Mouse (Mus musculus): ENCODE measurements at regions not wholly inside any gene's neighbourhood (a gene's known extent, or its start where the extent isn't known, plus 50 kb on each side); places are given as distances from the start of the nearest gene placed in this dataset.

DNA sequence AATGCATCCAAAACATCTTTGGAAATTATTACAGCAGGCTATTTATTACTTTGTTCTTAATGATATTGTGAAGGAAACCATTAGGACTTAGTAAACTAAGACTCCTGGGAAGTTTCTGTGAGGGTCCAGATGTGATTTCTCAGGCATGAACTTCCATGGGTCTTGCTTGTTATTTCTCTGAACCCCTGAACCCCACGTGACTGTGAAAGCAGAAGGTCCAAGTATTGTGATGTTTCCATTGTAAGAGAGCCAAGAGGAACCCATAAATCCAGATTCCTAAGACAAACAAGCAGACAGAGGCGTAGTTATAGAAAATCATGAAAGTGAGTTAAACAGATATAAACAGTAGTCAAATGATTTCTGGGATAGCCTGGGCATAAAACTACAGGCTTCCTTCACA is 157.1 kb upstream of the Fndc3a start:
- Histone ChIP-seq H3K9ac (replicated peaks; ENCODE audit: low read length) (no peak overlapping the region), H3K9me3 (replicated peaks; ENCODE audit: control insufficient read depth, low read length) (no peaks in the 10 kb centered on the region), H3K27ac (replicated peaks; ENCODE audit: low read depth, low read length) (no peak overlapping the region), H3K4me1 (ENCODE audit: control insufficient read depth, insufficient read depth, low read length) (no peaks in the 10 kb centered on the region), H3K4me2 (ENCODE audit: low read depth, low read length) (no peak overlapping the region), H3K36me3 (replicated peaks; ENCODE audit: control insufficient read depth, insufficient read depth, low read depth, low read length) (no peaks in the 10 kb centered on the region), H3K27me3 (ENCODE audit: control insufficient read depth, insufficient read depth, low read length) (no peaks in the 10 kb centered on the region), H3K4me3 (ENCODE audit: low read depth, low read length) (no peak overlapping the region)
- DNase-seq (ENCODE audit: low spot score) = no peak
- 79% methylated on average over 2 of the region's 2 CpGs for WGBS
- no peak for ATAC-seq (replicated peaks; ENCODE audit: insufficient number of reproducible peaks, low FRiP score, low TSS enrichment, low read depth)

DNA sequence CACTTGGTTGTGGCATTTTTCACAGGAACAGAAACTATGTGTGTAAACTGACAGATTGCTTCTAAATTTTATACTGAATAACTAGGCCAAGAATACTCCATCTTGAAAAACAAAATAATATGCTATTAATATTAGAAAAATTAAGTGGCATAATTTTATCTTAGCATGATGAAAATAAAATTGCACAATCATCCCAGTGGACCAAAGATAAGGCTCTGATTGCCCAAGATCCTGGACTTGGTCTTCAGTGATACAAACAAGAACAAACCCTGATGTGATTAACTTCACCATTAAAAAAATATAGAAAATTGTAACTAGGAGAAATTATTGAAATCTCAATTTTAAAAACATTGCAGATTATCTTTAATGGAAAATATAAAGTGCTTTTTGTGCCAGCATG is 155.7 kb upstream of the Fndc3a start:
- no peak overlapping the region for H3K9ac ChIP-seq (replicated peaks; ENCODE audit: low read length)
- ATAC-seq (replicated peaks; ENCODE audit: insufficient number of reproducible peaks, low FRiP score, low TSS enrichment, low read depth) (no peak), DNase-seq (ENCODE audit: low spot score) (no peak)
- H3K27ac ChIP-seq (replicated peaks; ENCODE audit: low read depth, low read length) = no peak overlapping the region
- no peaks in the 10 kb centered on the region for H3K4me1 ChIP-seq (ENCODE audit: control insufficient read depth, insufficient read depth, low read length)
- no peak overlapping the region for H3K4me3 ChIP-seq (ENCODE audit: low read depth, low read length)
- H3K4me2 ChIP-seq (ENCODE audit: low read depth, low read length) = no peak overlapping the region
- no peaks in the 10 kb centered on the region for H3K27me3 ChIP-seq (ENCODE audit: control insufficient read depth, insufficient read depth, low read length)
- H3K9me3 ChIP-seq (replicated peaks; ENCODE audit: control insufficient read depth, low read length) = no peaks in the 10 kb centered on the region
- no peaks in the 10 kb centered on the region for H3K36me3 ChIP-seq (replicated peaks; ENCODE audit: control insufficient read depth, insufficient read depth, low read depth, low read length)

DNA sequence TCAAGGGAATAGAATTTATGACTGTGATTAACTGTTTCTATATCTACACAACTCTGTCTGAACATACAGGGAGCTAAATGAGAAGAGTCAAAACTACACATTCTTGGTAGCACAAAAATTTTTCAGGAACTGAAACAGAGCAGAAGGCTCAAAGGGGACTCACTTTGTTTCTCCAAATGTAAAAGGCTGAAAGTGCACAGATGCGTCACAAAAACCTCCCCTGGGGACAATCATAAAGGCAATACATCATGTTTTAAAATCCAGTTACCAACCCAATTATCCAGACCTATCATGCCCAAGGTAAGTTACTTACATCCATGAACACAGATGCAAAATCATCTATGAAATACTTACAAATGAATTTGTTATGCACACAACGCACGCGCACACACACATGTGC is 155.0 kb upstream of the Fndc3a start:
- 91% methylated on average over 4 of the region's 4 CpGs for WGBS
- Histone ChIP-seq H3K9ac (replicated peaks; ENCODE audit: low read length) (no peak overlapping the region), H3K4me2 (ENCODE audit: low read depth, low read length) (no peak overlapping the region), H3K36me3 (replicated peaks; ENCODE audit: control insufficient read depth, insufficient read depth, low read depth, low read length) (no peaks in the 10 kb centered on the region), H3K27me3 (ENCODE audit: control insufficient read depth, insufficient read depth, low read length) (no peaks in the 10 kb centered on the region), H3K4me1 (ENCODE audit: control insufficient read depth, insufficient read depth, low read length) (no peaks in the 10 kb centered on the region), H3K9me3 (replicated peaks; ENCODE audit: control insufficient read depth, low read length) (no peaks in the 10 kb centered on the region), H3K4me3 (ENCODE audit: low read depth, low read length) (no peak overlapping the region), H3K27ac (replicated peaks; ENCODE audit: low read depth, low read length) (no peak overlapping the region)
- DNase-seq (ENCODE audit: low spot score) (no peak), ATAC-seq (replicated peaks; ENCODE audit: insufficient number of reproducible peaks, low FRiP score, low TSS enrichment, low read depth) (no peak)

DNA sequence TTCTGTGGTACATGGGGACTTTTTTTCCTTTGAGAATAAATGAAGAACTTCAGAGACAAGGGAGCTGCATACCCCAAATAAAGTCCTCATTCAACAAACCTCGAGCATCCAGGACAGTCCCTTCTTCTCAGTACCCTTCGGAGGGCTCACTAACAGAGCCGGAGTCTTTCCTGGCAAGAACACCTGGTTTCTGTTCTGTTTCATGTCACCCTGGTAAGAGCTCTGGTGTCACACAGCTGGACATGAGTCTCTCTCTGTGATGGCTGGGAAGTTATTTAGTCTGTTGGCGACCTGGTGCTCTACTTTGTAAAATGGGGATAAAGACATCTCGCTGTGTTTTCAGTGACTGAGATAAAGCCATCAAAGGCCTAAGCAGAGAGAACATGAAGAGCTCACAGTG is 154.3 kb upstream of the Fndc3a start:
- Histone ChIP-seq H3K9me3 (replicated peaks; ENCODE audit: control insufficient read depth, low read length) (no peaks in the 10 kb centered on the region), H3K4me2 (ENCODE audit: low read depth, low read length) (no peak overlapping the region), H3K27me3 (ENCODE audit: control insufficient read depth, insufficient read depth, low read length) (no peaks in the 10 kb centered on the region), H3K9ac (replicated peaks; ENCODE audit: low read length) (no peak overlapping the region), H3K4me1 (ENCODE audit: control insufficient read depth, insufficient read depth, low read length) (no peaks in the 10 kb centered on the region), H3K4me3 (ENCODE audit: low read depth, low read length) (no peak overlapping the region), H3K27ac (replicated peaks; ENCODE audit: low read depth, low read length) (no peak overlapping the region), H3K36me3 (replicated peaks; ENCODE audit: control insufficient read depth, insufficient read depth, low read depth, low read length) (no peaks in the 10 kb centered on the region)
- DNase-seq (ENCODE audit: low spot score) = no peak
- 70% methylated on average over 5 of the region's 5 CpGs for WGBS
- ATAC-seq (replicated peaks; ENCODE audit: insufficient number of reproducible peaks, low FRiP score, low TSS enrichment, low read depth) = no peak

DNA sequence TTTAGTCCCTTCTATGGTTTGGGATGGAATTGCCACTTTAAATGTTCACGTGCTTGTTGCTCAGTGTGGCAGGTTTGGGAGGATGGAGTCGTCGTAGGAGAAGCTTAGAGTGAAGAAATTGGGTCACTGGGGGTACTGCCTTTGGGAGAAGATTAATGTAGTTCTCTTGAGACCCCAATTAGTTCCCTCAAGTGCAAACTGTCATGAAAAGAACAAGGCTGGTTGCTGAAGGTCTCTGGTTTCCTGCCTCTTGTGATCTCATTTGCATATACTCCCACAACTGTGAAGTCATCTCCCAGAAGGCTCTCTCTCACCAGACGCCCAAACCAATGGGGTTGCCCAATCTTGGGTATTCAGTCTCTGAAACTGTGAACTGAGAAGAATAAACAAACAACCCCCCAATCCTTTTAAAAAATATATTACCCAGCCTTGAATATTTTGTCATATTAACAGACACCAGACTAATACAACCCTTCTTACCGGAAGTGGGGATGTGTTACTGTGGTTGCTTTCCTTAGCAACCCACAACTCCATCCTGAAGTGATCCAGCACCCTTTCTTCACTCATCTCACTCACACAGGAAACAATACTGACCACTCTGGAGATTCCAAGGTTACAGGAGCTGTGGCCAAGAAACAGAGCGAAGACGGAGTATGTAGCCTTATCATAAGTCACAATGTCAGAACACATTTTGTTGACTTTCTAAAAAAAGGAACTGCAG is 153.2 kb upstream of the Fndc3a start:
- Histone ChIP-seq H3K4me1 (ENCODE audit: control insufficient read depth, insufficient read depth, low read length) (no peaks in the 10 kb centered on the region), H3K27me3 (ENCODE audit: control insufficient read depth, insufficient read depth, low read length) (no peaks in the 10 kb centered on the region), H3K9ac (replicated peaks; ENCODE audit: low read length) (no peak overlapping the region), H3K4me3 (ENCODE audit: low read depth, low read length) (no peak overlapping the region), H3K36me3 (replicated peaks; ENCODE audit: control insufficient read depth, insufficient read depth, low read depth, low read length) (no peaks in the 10 kb centered on the region), H3K4me2 (ENCODE audit: low read depth, low read length) (no peak overlapping the region), H3K27ac (replicated peaks; ENCODE audit: low read depth, low read length) (no peak overlapping the region), H3K9me3 (replicated peaks; ENCODE audit: control insufficient read depth, low read length) (no peaks in the 10 kb centered on the region)
- ATAC-seq (replicated peaks; ENCODE audit: insufficient number of reproducible peaks, low FRiP score, low TSS enrichment, low read depth) = no peak
- 75% methylated on average over 7 of the region's 7 CpGs for WGBS
- no peak for DNase-seq (ENCODE audit: low spot score)

DNA sequence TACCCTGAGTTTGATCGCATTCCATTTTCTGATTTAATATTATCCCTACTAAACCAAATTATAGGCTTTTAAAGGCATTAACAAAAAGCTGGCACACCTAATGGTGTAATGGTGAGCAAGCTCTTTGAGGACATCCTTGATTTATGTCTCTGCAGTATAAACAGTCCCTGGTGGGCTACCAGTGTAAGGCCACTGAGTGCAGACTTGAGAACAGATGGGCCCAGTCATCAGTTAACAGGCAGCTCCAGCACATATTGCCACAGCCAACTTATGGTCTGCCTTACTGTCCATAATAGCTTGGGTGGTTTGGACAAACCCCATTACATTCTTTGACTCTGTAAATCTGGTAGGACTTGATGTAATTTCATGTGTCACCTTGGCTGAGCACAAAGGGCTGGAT is 144.4 kb upstream of the Fndc3a start:
- H3K9ac ChIP-seq (replicated peaks; ENCODE audit: low read length) = no peak overlapping the region
- H3K4me1 ChIP-seq (ENCODE audit: control insufficient read depth, insufficient read depth, low read length) = no peaks in the 10 kb centered on the region
- no peaks in the 10 kb centered on the region for H3K9me3 ChIP-seq (replicated peaks; ENCODE audit: control insufficient read depth, low read length)
- H3K36me3 ChIP-seq (replicated peaks; ENCODE audit: control insufficient read depth, insufficient read depth, low read depth, low read length) = no peaks in the 10 kb centered on the region
- WGBS = 77% methylated on average over 1 of the region's 1 CpGs
- H3K4me2 ChIP-seq (ENCODE audit: low read depth, low read length) = no peak overlapping the region
- no peak overlapping the region for H3K27ac ChIP-seq (replicated peaks; ENCODE audit: low read depth, low read length)
- ATAC-seq (replicated peaks; ENCODE audit: insufficient number of reproducible peaks, low FRiP score, low TSS enrichment, low read depth) (no peak), DNase-seq (ENCODE audit: low spot score) (no peak)
- no peaks in the 10 kb centered on the region for H3K27me3 ChIP-seq (ENCODE audit: control insufficient read depth, insufficient read depth, low read length)
- no peak overlapping the region for H3K4me3 ChIP-seq (ENCODE audit: low read depth, low read length)

DNA sequence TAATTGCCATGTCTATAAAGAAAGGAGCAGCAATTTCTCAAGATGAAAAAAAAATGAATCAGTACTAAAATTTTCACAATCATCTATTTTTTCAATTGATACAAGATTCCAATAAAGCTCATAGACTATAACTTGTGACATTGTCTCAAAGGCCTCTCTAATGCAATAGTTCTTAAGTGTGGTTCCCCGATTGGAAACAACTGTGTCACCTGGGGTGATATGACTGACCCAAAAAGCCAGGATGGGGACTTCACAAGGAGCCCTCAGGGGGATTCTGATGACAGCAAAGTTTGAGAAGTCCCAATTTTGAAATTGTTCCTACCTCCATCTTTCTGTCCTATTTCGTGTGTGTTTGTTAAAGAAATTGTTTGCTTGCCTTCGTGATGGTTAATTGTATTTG is 143.3 kb upstream of the Fndc3a start:
- H3K4me1 ChIP-seq (ENCODE audit: control insufficient read depth, insufficient read depth, low read length) = no peaks in the 10 kb centered on the region
- 74% methylated on average over 3 of the region's 3 CpGs for WGBS
- no peak overlapping the region for H3K4me2 ChIP-seq (ENCODE audit: low read depth, low read length)
- H3K9me3 ChIP-seq (replicated peaks; ENCODE audit: control insufficient read depth, low read length) = no peaks in the 10 kb centered on the region
- H3K4me3 ChIP-seq (ENCODE audit: low read depth, low read length) = no peak overlapping the region
- H3K9ac ChIP-seq (replicated peaks; ENCODE audit: low read length) = no peak overlapping the region
- no peaks in the 10 kb centered on the region for H3K27me3 ChIP-seq (ENCODE audit: control insufficient read depth, insufficient read depth, low read length)
- ATAC-seq (replicated peaks; ENCODE audit: insufficient number of reproducible peaks, low FRiP score, low TSS enrichment, low read depth) (no peak), DNase-seq (ENCODE audit: low spot score) (no peak)
- H3K27ac ChIP-seq (replicated peaks; ENCODE audit: low read depth, low read length) = no peak overlapping the region
- H3K36me3 ChIP-seq (replicated peaks; ENCODE audit: control insufficient read depth, insufficient read depth, low read depth, low read length) = no peaks in the 10 kb centered on the region

DNA sequence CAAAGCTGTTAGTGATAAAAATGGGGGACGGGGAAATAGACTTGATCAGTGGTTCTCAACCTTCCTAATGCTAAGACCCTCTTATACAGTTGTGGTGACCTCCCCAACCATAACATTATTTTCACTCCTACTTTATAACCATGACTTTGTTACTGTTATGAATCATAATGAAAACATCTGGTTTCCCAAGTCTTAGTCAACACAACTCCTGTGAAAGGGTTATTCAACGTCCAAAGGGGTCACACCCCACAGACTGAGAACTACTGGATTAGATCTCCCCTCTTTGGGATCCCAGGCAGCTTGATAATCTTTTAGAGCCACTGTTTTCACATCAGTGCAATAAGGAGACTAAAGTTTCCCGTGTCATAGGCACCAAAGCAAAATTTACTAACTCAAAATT is 141.1 kb upstream of the Fndc3a start:
- no peak for ATAC-seq (replicated peaks; ENCODE audit: insufficient number of reproducible peaks, low FRiP score, low TSS enrichment, low read depth)
- Histone ChIP-seq H3K4me2 (ENCODE audit: low read depth, low read length) (no peak overlapping the region), H3K4me3 (ENCODE audit: low read depth, low read length) (no peak overlapping the region), H3K27ac (replicated peaks; ENCODE audit: low read depth, low read length) (no peak overlapping the region), H3K9me3 (replicated peaks; ENCODE audit: control insufficient read depth, low read length) (no peaks in the 10 kb centered on the region), H3K9ac (replicated peaks; ENCODE audit: low read length) (no peak overlapping the region), H3K4me1 (ENCODE audit: control insufficient read depth, insufficient read depth, low read length) (no peaks in the 10 kb centered on the region), H3K27me3 (ENCODE audit: control insufficient read depth, insufficient read depth, low read length) (no peaks in the 10 kb centered on the region), H3K36me3 (replicated peaks; ENCODE audit: control insufficient read depth, insufficient read depth, low read depth, low read length) (no peaks in the 10 kb centered on the region)
- DNase-seq (ENCODE audit: low spot score) = no peak
- WGBS = 76% methylated on average over 3 of the region's 3 CpGs

Measured in embryonic facial prominence, embryonic 11.5 days (tissue).